Mouse (Mus musculus) spleen, adult 2 months (tissue): ENCODE measurements around the gene Rps24. TPM values are rescaled to one million over a fixed set of nuclear protein-coding genes. Genes with fewer than 3 reads are reported as not detected.

Source experiments
- DNase-seq, 2 experiments: peaks; one replicate each; pipeline versions ENCODE4 v3.0.0 to v3.0.0-alpha.2; 2012 to 2021; ENCODE audit warnings: low spot score in 2 of 2, low read depth in 1 of 2
- H3K27ac ChIP-seq: fragments of 200-500 bp; 2 replicates; pipeline ENCODE4 v1.5.1; 2012; ENCODE audit warnings: low read length, inconsistent platforms; ENCODE audit not compliant: insufficient read depth
- H3K27me3 ChIP-seq: fragments of 200-500 bp; 2 replicates; pipeline ENCODE4 v1.6.1; 2012; ENCODE audit warnings: mild to moderate bottlenecking, moderate library complexity, low read length, inconsistent platforms; ENCODE audit not compliant: control insufficient read depth, insufficient read depth
- H3K36me3 ChIP-seq: fragments of 200-500 bp; 2 replicates; pipeline ENCODE4 v1.6.1; 2012; ENCODE audit warnings: mild to moderate bottlenecking, low read length, inconsistent platforms; ENCODE audit not compliant: control insufficient read depth, insufficient read depth
- H3K4me1 ChIP-seq: fragments of 200-500 bp; 2 replicates; pipeline ENCODE4 v1.6.1; 2011; ENCODE audit warnings: inconsistent platforms; ENCODE audit not compliant: control insufficient read depth, insufficient read depth, insufficient read length
- H3K4me3 ChIP-seq: fragments of 200-500 bp; 2 replicates; pipeline ENCODE4 v1.5.1; 2011; ENCODE audit warnings: mild to moderate bottlenecking, inconsistent platforms; ENCODE audit not compliant: insufficient read depth, insufficient read length; ENCODE audit errors: extremely low read depth
- CTCF ChIP-seq: fragments of 200-500 bp; IDR thresholded peaks from 2 replicates; pipeline ENCODE4 v1.5.1; 2011; ENCODE audit warnings: mild to moderate bottlenecking, inconsistent platforms; ENCODE audit not compliant: insufficient read depth, insufficient read length, insufficient replicate concordance; ENCODE audit errors: extremely low read depth
- POLR2A ChIP-seq: fragments of 200-500 bp; IDR thresholded peaks from 2 replicates; pipeline ENCODE4 v1.6.1; 2011; ENCODE audit warnings: low read depth, low read length, inconsistent platforms
- WGBS: fragments of 180-500 bp; shearing (Covaris S2); methylation state at CpG from one replicate; pipeline ENCODE4 v1.1.7; 2018; 5-methylcytosine and 5-hydroxymethylcytosine counted together
- polyA plus RNA-seq: library from polyadenylated mRNA; depleted of rRNA; stranded (reverse); fragments of >200 nt; gene quantifications from 2 replicates; pipeline ENCODE4 v1.2.3, GENCODE M21; 2012; rRNA removed

Rps24 gene
- polyA plus RNA-seq, 1 experiment, result 850 TPM

DNA sequence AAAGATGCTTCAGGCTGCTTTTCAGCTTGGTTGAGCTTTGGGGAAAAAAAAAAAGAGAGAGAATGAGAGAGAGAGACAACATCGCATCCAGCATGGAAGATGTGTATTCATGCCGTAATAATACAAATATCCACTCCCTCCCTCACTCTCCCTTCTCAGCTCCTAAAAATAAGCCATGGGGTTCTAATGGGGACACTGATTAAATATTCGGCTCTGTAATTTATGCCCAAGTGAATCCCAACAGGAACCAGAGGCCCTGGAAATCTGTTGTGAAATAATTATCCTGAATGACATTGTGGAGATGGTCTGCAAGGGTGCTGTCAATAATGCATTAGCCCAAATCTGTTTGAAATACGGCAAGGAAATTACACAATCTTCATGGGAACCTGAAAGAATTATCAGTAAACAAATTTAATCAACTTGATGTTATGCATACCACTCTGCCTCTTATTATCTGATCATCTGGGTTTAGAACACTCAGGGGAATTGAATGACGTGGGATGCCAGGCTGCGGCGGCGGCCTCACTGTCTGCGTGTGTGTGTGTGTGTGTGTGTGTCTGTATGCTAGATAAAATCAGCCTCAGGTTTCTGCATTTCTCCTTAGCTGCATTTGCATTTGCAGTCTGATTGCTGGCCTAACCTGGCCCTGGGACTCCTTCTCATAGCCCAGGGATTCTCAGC, 48.1 kb downstream of the Rps24 start:
- DNase-seq, result no peak
- TF ChIP-seq CTCF (no peak), POLR2A (no peak)
- Histone ChIP-seq H3K4me3 (no peak overlapping the region), H3K36me3 (no peaks in the 10 kb centered on the region), H3K27ac (no peak overlapping the region), H3K27me3 (no peaks in the 10 kb centered on the region), H3K4me1 (no peaks in the 10 kb centered on the region)
- 90% methylated on average over 9 of the region's 9 CpGs for WGBS

DNA sequence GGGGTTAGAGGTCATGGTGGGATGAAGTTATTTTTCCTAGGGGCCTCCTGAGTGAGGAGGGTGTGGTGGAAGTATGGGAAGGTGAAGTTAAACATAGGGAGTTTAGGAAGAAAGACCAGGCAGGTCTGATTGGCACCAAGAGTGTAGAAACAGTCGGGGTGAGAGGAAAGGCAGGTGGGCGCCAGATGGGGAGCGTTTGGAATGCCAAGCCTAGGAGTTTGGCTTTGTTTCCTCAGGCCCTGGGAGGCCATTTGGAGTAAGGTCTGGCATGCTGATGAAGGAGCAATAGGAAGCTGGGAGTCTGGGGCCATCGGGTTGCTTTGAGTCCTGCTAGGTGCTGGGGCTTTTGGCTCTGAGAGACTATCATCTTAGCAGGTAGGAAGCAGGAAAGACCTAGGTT, 56.0 kb downstream of the Rps24 start:
- Histone ChIP-seq H3K36me3 (no peaks in the 10 kb centered on the region), H3K4me1 (no peaks in the 10 kb centered on the region), H3K27me3 (no peaks in the 10 kb centered on the region), H3K27ac (no peak overlapping the region), H3K4me3 (no peak overlapping the region)
- TF ChIP-seq POLR2A (no peak), CTCF (no peak)
- no peak for DNase-seq
- WGBS, result 76% methylated on average over 4 of the region's 4 CpGs

DNA sequence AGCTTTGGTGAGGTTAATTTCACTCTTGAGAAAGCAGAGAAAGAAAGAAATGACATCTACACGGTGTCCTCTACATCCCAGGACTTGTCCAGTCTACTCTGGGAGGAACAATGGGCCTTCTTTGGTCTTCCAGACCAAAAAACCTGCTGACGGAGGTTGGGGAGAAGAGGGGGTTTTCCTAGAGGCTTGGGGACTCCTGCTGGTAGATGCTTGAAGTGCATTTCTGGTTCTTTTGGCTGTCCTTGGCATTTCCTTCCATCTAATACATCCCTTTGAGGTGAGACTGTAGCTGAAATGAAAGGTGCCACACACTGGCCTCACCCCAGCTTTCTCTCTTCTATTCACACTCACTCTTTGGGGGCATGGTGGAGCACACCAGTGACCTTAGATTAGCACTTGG, 57.1 kb downstream of the Rps24 start:
- Histone ChIP-seq H3K27ac (no peak overlapping the region), H3K36me3 (no peaks in the 10 kb centered on the region), H3K4me3 (no peak overlapping the region), H3K27me3 (no peaks in the 10 kb centered on the region), H3K4me1 (no peaks in the 10 kb centered on the region)
- TF ChIP-seq POLR2A, result no peak
- no peak for TF ChIP-seq CTCF
- 36% methylated on average over 2 of the region's 2 CpGs for WGBS
- no peak for DNase-seq

Other genes with a start within 250 kb of the Rps24 start
- 6.5 and 6.7 TPM in 2 replicates for gene Dlg5, start 241.2 kb upstream of the Rps24 start, polyA plus RNA-seq
- gene E330034G19Rik, start 193.9 kb upstream of the Rps24 start, polyA plus RNA-seq, result not detected in 2 replicates
- gene Polr3a, start 67 bp upstream of the Rps24 start, polyA plus RNA-seq, result 5.8 and 6.7 TPM in 2 replicates